Mouse (Mus musculus) MEL (cell line): ENCODE measurements around the gene Gm10799. TPM values are rescaled to one million over a fixed set of nuclear protein-coding genes. Genes with fewer than 3 reads are reported as not detected.

Experiments
- DNase-seq: peaks from one replicate; pipeline ENCODE4 v3.0.0; 2011; ENCODE audit warnings: low read depth, low spot score
- H3K27ac ChIP-seq: 2 replicates; pipeline ENCODE4 v1.5.1; 2012; ENCODE audit warnings: low read depth, mild to moderate bottlenecking, control low read depth, low read length, moderate library complexity; ENCODE audit not compliant: control insufficient read depth
- H3K27me3 ChIP-seq, 2 experiments: fragments of 150-350 bp in 1 of 2; sonication (generic) in 1 of 2; 2 replicates each; pipeline ENCODE4 v1.6.1; 2012; ENCODE audit warnings: low read length in 2 of 2, mild to moderate bottlenecking in 2 of 2, improper control_type of control experiment in 1 of 2, moderate library complexity in 1 of 2; ENCODE audit not compliant: insufficient read depth in 2 of 2, control insufficient read depth in 1 of 2
- H3K36me3 ChIP-seq, 2 experiments: 2 replicates each; pipeline ENCODE4 v1.6.1; 2012 to 2014; ENCODE audit warnings: low read length in 2 of 2, improper control_type of control experiment in 1 of 2, inconsistent platforms in 1 of 2, mild to moderate bottlenecking in 1 of 2; ENCODE audit not compliant: insufficient read depth in 2 of 2, control insufficient read depth in 1 of 2
- H3K4me1 ChIP-seq, 2 experiments: fragments of 150-350 bp in 1 of 2; sonication (generic) in 1 of 2; 2 replicates each; pipeline ENCODE4 v1.6.1; 2012; ENCODE audit warnings: low read length in 2 of 2, improper control_type of control experiment in 1 of 2, mild to moderate bottlenecking in 1 of 2; ENCODE audit not compliant: insufficient read depth in 2 of 2, control insufficient read depth in 1 of 2
- H3K4me3 ChIP-seq, 2 experiments: fragments of 150-350 bp in 1 of 2; sonication (generic) in 1 of 2; 2 replicates each; pipeline ENCODE4 v1.5.1; 2012; ENCODE audit warnings: low read depth in 2 of 2, low read length in 2 of 2, mild to moderate bottlenecking in 2 of 2, moderate library complexity in 2 of 2, control low read depth in 1 of 2, improper control_type of control experiment in 1 of 2; ENCODE audit not compliant: control insufficient read depth in 1 of 2, insufficient read depth in 1 of 2
- H3K79me2 ChIP-seq: 2 replicates; pipeline ENCODE4 v1.6.1; 2012; ENCODE audit warnings: mild to moderate bottlenecking, low read length, moderate library complexity; ENCODE audit not compliant: control insufficient read depth, poor library complexity, insufficient read depth
- H3K9ac ChIP-seq: 2 replicates; pipeline ENCODE4 v1.6.1; 2012; ENCODE audit warnings: low read depth, mild to moderate bottlenecking, control low read depth, low read length, moderate library complexity; ENCODE audit not compliant: control insufficient read depth, poor library complexity, severe bottlenecking
- H3K9me3 ChIP-seq: fragments of 150-350 bp; sonication (generic); replicated peaks from 2 replicates; pipeline ENCODE4 v1.6.1; 2012; ENCODE audit warnings: mild to moderate bottlenecking, low read length, improper control_type of control experiment, moderate library complexity; ENCODE audit not compliant: insufficient read depth
- BHLHE40 ChIP-seq: IDR thresholded peaks from 2 replicates; pipeline ENCODE4 v1.6.1; 2012; ENCODE audit warnings: low read depth, mild to moderate bottlenecking, inconsistent platforms, low read length, improper control_type of control experiment, borderline replicate concordance
- CHD1 ChIP-seq: IDR thresholded peaks from 2 replicates; pipeline ENCODE4 v1.6.1; 2012; ENCODE audit warnings: low read depth, mild to moderate bottlenecking, inconsistent platforms, low read length, improper control_type of control experiment
- CHD2 ChIP-seq: IDR thresholded peaks from 2 replicates; pipeline ENCODE4 v1.6.1; 2011; ENCODE audit warnings: low read length, improper control_type of control experiment
- CTCF ChIP-seq, 3 experiments: IDR thresholded peaks in 2 of 3; conservative IDR thresholded peaks in 1 of 3; 2 replicates each; pipeline ENCODE4 v1.5.1; 2011 to 2012; ENCODE audit warnings: low read length in 3 of 3, low read depth in 2 of 3, mild to moderate bottlenecking in 2 of 3, improper control_type of control experiment in 1 of 3, inconsistent platforms in 1 of 3, mixed read lengths in 1 of 3, moderate library complexity in 1 of 3; ENCODE audit not compliant: control insufficient read depth in 1 of 3, insufficient read depth in 1 of 3, poor library complexity in 1 of 3, severe bottlenecking in 1 of 3
- E2F4 ChIP-seq: IDR thresholded peaks from 2 replicates; pipeline ENCODE4 v1.6.1; 2011; ENCODE audit warnings: low read depth, low read length, improper control_type of control experiment, borderline replicate concordance
- ELF1 ChIP-seq: IDR thresholded peaks from 2 replicates; pipeline ENCODE4 v1.6.1; 2014; ENCODE audit warnings: low read depth, mild to moderate bottlenecking, inconsistent platforms, low read length, improper control_type of control experiment, moderate library complexity
- EP300 ChIP-seq, 2 experiments: IDR thresholded peaks; 2 replicates each; pipeline ENCODE4 v1.6.1; 2011; ENCODE audit warnings: improper control_type of control experiment in 2 of 2, low read length in 2 of 2, low read depth in 1 of 2, mild to moderate bottlenecking in 1 of 2
- ETS1 ChIP-seq: IDR thresholded peaks from 2 replicates; pipeline ENCODE4 v1.6.1; 2012; ENCODE audit warnings: low read depth, mild to moderate bottlenecking, inconsistent platforms, low read length, improper control_type of control experiment, moderate library complexity
- GABPA ChIP-seq: IDR thresholded peaks from 2 replicates; pipeline ENCODE4 v1.6.1; 2012; ENCODE audit warnings: low read depth, mild to moderate bottlenecking, inconsistent platforms, low read length, improper control_type of control experiment, moderate library complexity
- GATA1 ChIP-seq: IDR thresholded peaks from 2 replicates; pipeline ENCODE4 v1.6.1; 2011; ENCODE audit warnings: low read depth, low read length, improper control_type of control experiment
- HCFC1 ChIP-seq: IDR thresholded peaks from 2 replicates; pipeline ENCODE4 v1.6.1; 2012; ENCODE audit warnings: low read depth, mild to moderate bottlenecking, inconsistent platforms, low read length, improper control_type of control experiment, moderate library complexity
- JUND ChIP-seq: IDR thresholded peaks from 2 replicates; pipeline ENCODE4 v1.6.1; 2011; ENCODE audit warnings: low read depth, mild to moderate bottlenecking, improper control_type of control experiment, low read length
- KAT2A ChIP-seq: conservative IDR thresholded peaks from 2 replicates; pipeline ENCODE4 v1.6.1; 2012; ENCODE audit warnings: low read depth, low read length, improper control_type of control experiment, inconsistent platforms
- MAX ChIP-seq: IDR thresholded peaks from 2 replicates; pipeline ENCODE4 v1.6.1; 2011; ENCODE audit warnings: low read length, improper control_type of control experiment
- MAZ ChIP-seq: IDR thresholded peaks from 2 replicates; pipeline ENCODE4 v1.6.1; 2012; ENCODE audit warnings: low read depth, mild to moderate bottlenecking, inconsistent platforms, low read length, improper control_type of control experiment
- MYC ChIP-seq: IDR thresholded peaks from 2 replicates; pipeline ENCODE4 v1.6.1; 2011; ENCODE audit warnings: low read depth, mild to moderate bottlenecking, low read length, improper control_type of control experiment, moderate library complexity
- NELFE ChIP-seq: IDR thresholded peaks from 2 replicates; pipeline ENCODE4 v1.6.1; 2011; ENCODE audit warnings: low read depth, low read length, improper control_type of control experiment
- NRF1 ChIP-seq: IDR thresholded peaks from 2 replicates; pipeline ENCODE4 v1.6.1; 2014; ENCODE audit warnings: low read depth, mild to moderate bottlenecking, inconsistent platforms, low read length, improper control_type of control experiment, moderate library complexity; ENCODE audit not compliant: poor library complexity, insufficient read depth, severe bottlenecking
- POLR2A ChIP-seq, 2 experiments: IDR thresholded peaks; 2 replicates each; pipeline ENCODE4 v1.6.1; 2011 to 2012; ENCODE audit warnings: low read length in 2 of 2, mild to moderate bottlenecking in 2 of 2, control low read depth in 1 of 2, improper control_type of control experiment in 1 of 2, low read depth in 1 of 2, moderate library complexity in 1 of 2; ENCODE audit not compliant: control insufficient read depth in 1 of 2, insufficient read depth in 1 of 2, poor library complexity in 1 of 2
- POLR2AphosphoS2 ChIP-seq: IDR thresholded peaks from 2 replicates; pipeline ENCODE4 v1.6.1; 2011; ENCODE audit warnings: low read length, improper control_type of control experiment
- POLR2AphosphoS5 ChIP-seq: IDR thresholded peaks from 2 replicates; pipeline ENCODE4 v1.6.1; 2012; ENCODE audit warnings: low read depth, borderline replicate concordance, mild to moderate bottlenecking, inconsistent platforms, low read length, moderate library complexity, mixed read lengths
- RAD21 ChIP-seq: IDR thresholded peaks from 2 replicates; pipeline ENCODE4 v1.6.1; 2011; ENCODE audit warnings: mild to moderate bottlenecking, low read depth, low read length, improper control_type of control experiment
- RCOR1 ChIP-seq: IDR thresholded peaks from 2 replicates; pipeline ENCODE4 v1.6.1; 2012; ENCODE audit warnings: low read depth, mild to moderate bottlenecking, inconsistent platforms, low read length, improper control_type of control experiment
- TAL1 ChIP-seq: IDR thresholded peaks from 2 replicates; pipeline ENCODE4 v1.6.1; 2012; ENCODE audit warnings: mild to moderate bottlenecking, inconsistent platforms, low read length, moderate library complexity, mixed read lengths
- TBP ChIP-seq: IDR thresholded peaks from 2 replicates; pipeline ENCODE4 v1.8.0; 2011; ENCODE audit warnings: low read depth, low read length, improper control_type of control experiment
- TCF12 ChIP-seq: IDR thresholded peaks from 2 replicates; pipeline ENCODE4 v1.6.1; 2014; ENCODE audit warnings: low read depth, mild to moderate bottlenecking, inconsistent platforms, low read length, improper control_type of control experiment, moderate library complexity
- UBTF ChIP-seq: IDR thresholded peaks from 2 replicates; pipeline ENCODE4 v1.6.1; 2012; ENCODE audit warnings: low read depth, mild to moderate bottlenecking, inconsistent platforms, low read length, improper control_type of control experiment, moderate library complexity, borderline replicate concordance; ENCODE audit not compliant: insufficient read depth
- USF1 ChIP-seq: IDR thresholded peaks from 2 replicates; pipeline ENCODE4 v1.6.1; 2014; ENCODE audit warnings: low read depth, mild to moderate bottlenecking, inconsistent platforms, low read length, improper control_type of control experiment, moderate library complexity
- USF2 ChIP-seq, 2 experiments: IDR thresholded peaks; 2 replicates each; pipeline ENCODE4 v1.6.1; 2011 to 2012; ENCODE audit warnings: improper control_type of control experiment in 2 of 2, low read length in 2 of 2, borderline replicate concordance in 1 of 2, inconsistent platforms in 1 of 2, low read depth in 1 of 2, mild to moderate bottlenecking in 1 of 2; ENCODE audit not compliant: insufficient read depth in 1 of 2
- ZC3H11A ChIP-seq: IDR thresholded peaks from 2 replicates; pipeline ENCODE4 v1.6.1; 2012; ENCODE audit warnings: low read depth, mild to moderate bottlenecking, inconsistent platforms, low read length, improper control_type of control experiment
- ZKSCAN1 ChIP-seq: IDR thresholded peaks from 2 replicates; pipeline ENCODE4 v1.6.1; 2012; ENCODE audit warnings: low read depth, mild to moderate bottlenecking, inconsistent platforms, low read length, improper control_type of control experiment, moderate library complexity
- ZMIZ1 ChIP-seq: IDR thresholded peaks from 2 replicates; pipeline ENCODE4 v1.6.1; 2012; ENCODE audit warnings: low read depth, mild to moderate bottlenecking, inconsistent platforms, low read length, improper control_type of control experiment, moderate library complexity
- ZNF384 ChIP-seq: IDR thresholded peaks from 2 replicates; pipeline ENCODE4 v1.6.1; 2012; ENCODE audit warnings: low read depth, mild to moderate bottlenecking, inconsistent platforms, low read length, improper control_type of control experiment
- polyA plus RNA-seq, 2 experiments: library from polyadenylated mRNA; stranded (reverse) in 1 of 2; unstranded in 1 of 2; fragments of >175 nt in 1 of 2; fragments of >200 nt in 1 of 2; gene quantifications; 2 replicates each; pipeline versions ENCODE4 v1.2.1 to v1.2.4; 2012; ENCODE audit warnings: low replicate concordance in 2 of 2, low read depth in 1 of 2; ENCODE audit not compliant: insufficient read length in 2 of 2, insufficient read depth in 1 of 2, missing spikeins in 1 of 2
- total RNA-seq: library from RNA; depleted of rRNA; stranded (reverse); fragments of 300-350 nt; gene quantifications from 2 replicates; pipeline ENCODE4 v1.2.3, GENCODE M21; 2012

Gm10799 gene
- total and polyA plus RNA-seq, 3 experiments = not detected

DNA sequence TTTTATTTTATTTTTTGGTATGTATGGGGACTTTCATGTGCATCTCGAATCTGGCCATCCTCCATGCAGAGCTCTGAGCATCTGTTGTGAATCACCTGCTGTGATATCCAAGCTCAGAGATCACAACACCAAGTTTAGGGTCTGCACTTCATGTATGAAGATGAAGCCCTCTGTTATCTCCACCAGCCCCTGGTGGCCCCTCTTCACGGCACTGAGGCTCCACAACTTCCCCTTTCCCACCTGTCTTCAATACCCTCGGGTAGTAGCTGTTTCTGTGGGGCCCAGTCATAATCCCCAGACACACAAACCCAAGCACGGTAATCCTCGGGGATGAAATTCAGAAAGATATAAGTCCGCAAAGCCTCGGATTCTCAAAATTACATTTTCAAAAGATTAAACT lies 45.3 kb downstream of the Gm10799 start:
- peak; percentile 57 for DNase-seq
- peaks cover 0 to 6% of the 10 kb centered on the region in 2 experiments; a peak in 2 of 4 replicates for H3K36me3 ChIP-seq
- H3K27me3 ChIP-seq = peaks cover 2 to 5% of the 10 kb centered on the region in 2 experiments; a peak in 3 of 4 replicates
- H3K4me3 ChIP-seq = no peak overlapping the region
- H3K9ac ChIP-seq = no peak overlapping the region
- H3K27ac ChIP-seq = no peak overlapping the region
- no peak for TF ChIP-seq RAD21
- no peak for TF ChIP-seq MAX
- peak; percentile 47 for TF ChIP-seq GATA1
- TF ChIP-seq ZNF384 = no peak
- no peak for TF ChIP-seq CHD2
- no peak for TF ChIP-seq UBTF
- no peak for TF ChIP-seq ETS1
- no peak for TF ChIP-seq HCFC1
- no peak for TF ChIP-seq CHD1
- TF ChIP-seq JUND = no peak
- TF ChIP-seq TBP = no peak
- TF ChIP-seq E2F4 = no peak
- no peak for TF ChIP-seq NELFE
- no peak for TF ChIP-seq POLR2AphosphoS5
- TF ChIP-seq BHLHE40 = no peak
- no peak for TF ChIP-seq MAZ
- TF ChIP-seq NRF1 = no peak
- no peak for TF ChIP-seq ZMIZ1
- no peak for TF ChIP-seq USF1
- TF ChIP-seq TCF12 = no peak
- TF ChIP-seq GABPA = no peak
- peak; percentile 43 to 49; a peak in 3 of 4 replicates for TF ChIP-seq EP300 (IDR thresholded peaks at IDR 0.05; ENCODE audit: low read depth in 1 of 2, low read length in 2 of 2)
- TF ChIP-seq MYC = no peak
- TF ChIP-seq RCOR1 = 0 out of 2 replicates have a peak, but pooled peaks have one; percentile 38
- no peak for TF ChIP-seq ZKSCAN1
- no peak for TF ChIP-seq ELF1
- no peak for TF ChIP-seq CTCF (IDR thresholded peaks at IDR 0.05 in 2 of 3, conservative IDR thresholded peaks at IDR 0.05 in 1 of 3; ENCODE audit: control insufficient read depth in 1 of 3, insufficient read depth in 1 of 3, low read depth in 2 of 3, low read length in 3 of 3, poor library complexity in 1 of 3, severe bottlenecking in 1 of 3)
- no peak for TF ChIP-seq USF2 (IDR thresholded peaks at IDR 0.05; ENCODE audit: borderline replicate concordance in 1 of 2, insufficient read depth in 1 of 2, low read depth in 1 of 2, low read length in 2 of 2)
- TF ChIP-seq ZC3H11A = no peak
- 0 out of 2 replicates have a peak, but pooled peaks have one; percentile 17 for TF ChIP-seq TAL1
- no peak for TF ChIP-seq KAT2A
- TF ChIP-seq POLR2A (IDR thresholded peaks at IDR 0.05; ENCODE audit: control insufficient read depth in 1 of 2, insufficient read depth in 1 of 2, low read depth in 1 of 2, low read length in 2 of 2, poor library complexity in 1 of 2) = no peak
- TF ChIP-seq POLR2AphosphoS2 = no peak
- H3K79me2 ChIP-seq = peaks cover 4% of the 10 kb centered on the region
- H3K4me1 ChIP-seq = peaks cover 2 to 3% of the 10 kb centered on the region in 2 experiments; a peak in 3 of 4 replicates
- no peaks in the 10 kb centered on the region for H3K9me3 ChIP-seq
